Mouse (Mus musculus) embryonic facial prominence, embryonic 11.5 days (tissue): ENCODE results near the gene Ccnt2. TPM values are rescaled to one million over a fixed set of nuclear protein-coding genes. Genes with fewer than 3 reads are reported as not detected.

Experiments
- polyA plus RNA-seq: library from polyadenylated mRNA; unstranded; fragments of >200 nt; fragmentation: Nextera tagmentation; extraction: Ambion mirVana; gene quantifications from 2 replicates; pipeline ENCODE4 v1.2.1, GENCODE M21; 2014

Ccnt2 gene
- polyA plus RNA-seq, 1 experiment from 2014 or later = 76.2 TPM

Other genes with a start within 250 kb of the Ccnt2 start
- gene Tmem163, start 94.6 kb upstream of the Ccnt2 start, polyA plus RNA-seq = 9.5 and 10.2 TPM in 2 replicates
- 0.32 and 0.49 TPM in 2 replicates for gene Acmsd, start 44.8 kb upstream of the Ccnt2 start, polyA plus RNA-seq
- not detected in 2 replicates for gene Map3k19, start 80.9 kb downstream of the Ccnt2 start, polyA plus RNA-seq
- 16.4 and 17.2 TPM in 2 replicates for gene Rab3gap1, start 94.6 kb downstream of the Ccnt2 start, polyA plus RNA-seq